Mouse (Mus musculus) MEL (cell line): ENCODE measurements around the gene Fbxl16. TPM values are rescaled to one million over a fixed set of nuclear protein-coding genes. Genes with fewer than 3 reads are reported as not detected.
A peak's percentile ranks its signal among the peaks of the same experiment; 100 is the strongest.

ENCODE experiments used
- DNase-seq: peaks from one replicate; pipeline ENCODE4 v3.0.0; 2011; ENCODE audit warnings: low read depth, low spot score
- H3K27ac ChIP-seq: 2 replicates; pipeline ENCODE4 v1.5.1; 2012; ENCODE audit warnings: low read depth, mild to moderate bottlenecking, control low read depth, low read length, moderate library complexity; ENCODE audit not compliant: control insufficient read depth
- H3K27me3 ChIP-seq, 2 experiments: fragments of 150-350 bp in 1 of 2; sonication (generic) in 1 of 2; 2 replicates each; pipeline ENCODE4 v1.6.1; 2012; ENCODE audit warnings: low read length in 2 of 2, mild to moderate bottlenecking in 2 of 2, improper control_type of control experiment in 1 of 2, moderate library complexity in 1 of 2; ENCODE audit not compliant: insufficient read depth in 2 of 2, control insufficient read depth in 1 of 2
- H3K36me3 ChIP-seq, 2 experiments: 2 replicates each; pipeline ENCODE4 v1.6.1; 2012 to 2014; ENCODE audit warnings: low read length in 2 of 2, improper control_type of control experiment in 1 of 2, inconsistent platforms in 1 of 2, mild to moderate bottlenecking in 1 of 2; ENCODE audit not compliant: insufficient read depth in 2 of 2, control insufficient read depth in 1 of 2
- H3K4me1 ChIP-seq, 2 experiments: fragments of 150-350 bp in 1 of 2; sonication (generic) in 1 of 2; 2 replicates each; pipeline ENCODE4 v1.6.1; 2012; ENCODE audit warnings: low read length in 2 of 2, improper control_type of control experiment in 1 of 2, mild to moderate bottlenecking in 1 of 2; ENCODE audit not compliant: insufficient read depth in 2 of 2, control insufficient read depth in 1 of 2
- H3K4me3 ChIP-seq, 2 experiments: fragments of 150-350 bp in 1 of 2; sonication (generic) in 1 of 2; 2 replicates each; pipeline ENCODE4 v1.5.1; 2012; ENCODE audit warnings: low read depth in 2 of 2, low read length in 2 of 2, mild to moderate bottlenecking in 2 of 2, moderate library complexity in 2 of 2, control low read depth in 1 of 2, improper control_type of control experiment in 1 of 2; ENCODE audit not compliant: control insufficient read depth in 1 of 2, insufficient read depth in 1 of 2
- H3K79me2 ChIP-seq: 2 replicates; pipeline ENCODE4 v1.6.1; 2012; ENCODE audit warnings: mild to moderate bottlenecking, low read length, moderate library complexity; ENCODE audit not compliant: control insufficient read depth, poor library complexity, insufficient read depth
- H3K9ac ChIP-seq: 2 replicates; pipeline ENCODE4 v1.6.1; 2012; ENCODE audit warnings: low read depth, mild to moderate bottlenecking, control low read depth, low read length, moderate library complexity; ENCODE audit not compliant: control insufficient read depth, poor library complexity, severe bottlenecking
- H3K9me3 ChIP-seq: fragments of 150-350 bp; sonication (generic); replicated peaks from 2 replicates; pipeline ENCODE4 v1.6.1; 2012; ENCODE audit warnings: mild to moderate bottlenecking, low read length, improper control_type of control experiment, moderate library complexity; ENCODE audit not compliant: insufficient read depth
- CHD1 ChIP-seq: IDR thresholded peaks from 2 replicates; pipeline ENCODE4 v1.6.1; 2012; ENCODE audit warnings: low read depth, mild to moderate bottlenecking, inconsistent platforms, low read length, improper control_type of control experiment
- CTCF ChIP-seq, 3 experiments: IDR thresholded peaks in 2 of 3; conservative IDR thresholded peaks in 1 of 3; 2 replicates each; pipeline ENCODE4 v1.5.1; 2011 to 2012; ENCODE audit warnings: low read length in 3 of 3, low read depth in 2 of 3, mild to moderate bottlenecking in 2 of 3, improper control_type of control experiment in 1 of 3, inconsistent platforms in 1 of 3, mixed read lengths in 1 of 3, moderate library complexity in 1 of 3; ENCODE audit not compliant: control insufficient read depth in 1 of 3, insufficient read depth in 1 of 3, poor library complexity in 1 of 3, severe bottlenecking in 1 of 3
- ELF1 ChIP-seq: IDR thresholded peaks from 2 replicates; pipeline ENCODE4 v1.6.1; 2014; ENCODE audit warnings: low read depth, mild to moderate bottlenecking, inconsistent platforms, low read length, improper control_type of control experiment, moderate library complexity
- GABPA ChIP-seq: IDR thresholded peaks from 2 replicates; pipeline ENCODE4 v1.6.1; 2012; ENCODE audit warnings: low read depth, mild to moderate bottlenecking, inconsistent platforms, low read length, improper control_type of control experiment, moderate library complexity
- GATA1 ChIP-seq: IDR thresholded peaks from 2 replicates; pipeline ENCODE4 v1.6.1; 2011; ENCODE audit warnings: low read depth, low read length, improper control_type of control experiment
- HCFC1 ChIP-seq: IDR thresholded peaks from 2 replicates; pipeline ENCODE4 v1.6.1; 2012; ENCODE audit warnings: low read depth, mild to moderate bottlenecking, inconsistent platforms, low read length, improper control_type of control experiment, moderate library complexity
- JUND ChIP-seq: IDR thresholded peaks from 2 replicates; pipeline ENCODE4 v1.6.1; 2011; ENCODE audit warnings: low read depth, mild to moderate bottlenecking, improper control_type of control experiment, low read length
- KAT2A ChIP-seq: conservative IDR thresholded peaks from 2 replicates; pipeline ENCODE4 v1.6.1; 2012; ENCODE audit warnings: low read depth, low read length, improper control_type of control experiment, inconsistent platforms
- MEF2A ChIP-seq: IDR thresholded peaks from 2 replicates; pipeline ENCODE4 v1.6.1; 2014; ENCODE audit warnings: low read depth, mild to moderate bottlenecking, inconsistent platforms, low read length, improper control_type of control experiment; ENCODE audit not compliant: poor library complexity, insufficient replicate concordance, severe bottlenecking; ENCODE audit errors: extremely low read depth
- MYB ChIP-seq: IDR thresholded peaks from 2 replicates; pipeline ENCODE4 v1.6.1; 2011; ENCODE audit warnings: mild to moderate bottlenecking, low read depth, low read length, improper control_type of control experiment
- NELFE ChIP-seq: IDR thresholded peaks from 2 replicates; pipeline ENCODE4 v1.6.1; 2011; ENCODE audit warnings: low read depth, low read length, improper control_type of control experiment
- POLR2AphosphoS2 ChIP-seq: IDR thresholded peaks from 2 replicates; pipeline ENCODE4 v1.6.1; 2011; ENCODE audit warnings: low read length, improper control_type of control experiment
- RAD21 ChIP-seq: IDR thresholded peaks from 2 replicates; pipeline ENCODE4 v1.6.1; 2011; ENCODE audit warnings: mild to moderate bottlenecking, low read depth, low read length, improper control_type of control experiment
- TAL1 ChIP-seq: IDR thresholded peaks from 2 replicates; pipeline ENCODE4 v1.6.1; 2012; ENCODE audit warnings: mild to moderate bottlenecking, inconsistent platforms, low read length, moderate library complexity, mixed read lengths
- TCF12 ChIP-seq: IDR thresholded peaks from 2 replicates; pipeline ENCODE4 v1.6.1; 2014; ENCODE audit warnings: low read depth, mild to moderate bottlenecking, inconsistent platforms, low read length, improper control_type of control experiment, moderate library complexity
- USF2 ChIP-seq, 2 experiments: IDR thresholded peaks; 2 replicates each; pipeline ENCODE4 v1.6.1; 2011 to 2012; ENCODE audit warnings: improper control_type of control experiment in 2 of 2, low read length in 2 of 2, borderline replicate concordance in 1 of 2, inconsistent platforms in 1 of 2, low read depth in 1 of 2, mild to moderate bottlenecking in 1 of 2; ENCODE audit not compliant: insufficient read depth in 1 of 2
- ZC3H11A ChIP-seq: IDR thresholded peaks from 2 replicates; pipeline ENCODE4 v1.6.1; 2012; ENCODE audit warnings: low read depth, mild to moderate bottlenecking, inconsistent platforms, low read length, improper control_type of control experiment
- ZKSCAN1 ChIP-seq: IDR thresholded peaks from 2 replicates; pipeline ENCODE4 v1.6.1; 2012; ENCODE audit warnings: low read depth, mild to moderate bottlenecking, inconsistent platforms, low read length, improper control_type of control experiment, moderate library complexity
- ZMIZ1 ChIP-seq: IDR thresholded peaks from 2 replicates; pipeline ENCODE4 v1.6.1; 2012; ENCODE audit warnings: low read depth, mild to moderate bottlenecking, inconsistent platforms, low read length, improper control_type of control experiment, moderate library complexity
- ZNF384 ChIP-seq: IDR thresholded peaks from 2 replicates; pipeline ENCODE4 v1.6.1; 2012; ENCODE audit warnings: low read depth, mild to moderate bottlenecking, inconsistent platforms, low read length, improper control_type of control experiment
- polyA plus RNA-seq, 2 experiments: library from polyadenylated mRNA; stranded (reverse) in 1 of 2; unstranded in 1 of 2; fragments of >175 nt in 1 of 2; fragments of >200 nt in 1 of 2; gene quantifications; 2 replicates each; pipeline versions ENCODE4 v1.2.1 to v1.2.4; 2012; ENCODE audit warnings: low replicate concordance in 2 of 2, low read depth in 1 of 2; ENCODE audit not compliant: insufficient read length in 2 of 2, insufficient read depth in 1 of 2, missing spikeins in 1 of 2
- total RNA-seq: library from RNA; depleted of rRNA; stranded (reverse); fragments of 300-350 nt; gene quantifications from 2 replicates; pipeline ENCODE4 v1.2.3, GENCODE M21; 2012

The Fbxl16 gene
- total and polyA plus RNA-seq, 3 experiments: 0.11 TPM; not detected in 2

DNA sequence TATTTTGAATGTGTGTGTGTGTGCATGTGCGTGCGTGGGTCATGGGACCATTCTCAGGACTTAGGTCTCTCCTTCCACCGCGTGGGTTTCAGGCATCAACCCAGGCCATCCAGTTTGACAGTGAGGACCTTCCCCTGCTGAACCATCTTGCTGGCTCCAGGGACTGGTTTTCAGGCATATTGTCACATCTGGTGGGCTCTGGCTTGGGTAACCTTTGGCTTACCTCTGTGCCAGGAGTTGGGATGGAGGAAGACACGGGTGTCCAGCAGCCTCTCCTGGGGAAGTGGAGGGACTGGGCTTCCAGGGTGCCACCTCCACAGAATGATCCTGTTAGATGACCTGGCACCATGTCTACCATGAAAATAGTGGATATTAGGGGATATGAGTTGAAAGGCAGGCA lies 30.9 kb upstream of the Fbxl16 start:
- Histone ChIP-seq H3K4me1 (peaks cover 0 to 10% of the 10 kb centered on the region in 2 experiments; a peak in 3 of 4 replicates), H3K27me3 (no peaks in the 10 kb centered on the region), H3K4me3 (no peak overlapping the region), H3K36me3 (peaks cover 0 to 2% of the 10 kb centered on the region in 2 experiments; a peak in 2 of 4 replicates), H3K79me2 (peaks cover 8% of the 10 kb centered on the region), H3K27ac (no peak overlapping the region), H3K9me3 (no peaks in the 10 kb centered on the region), H3K9ac (no peak overlapping the region)
- TF ChIP-seq TCF12: no peak
- no peak for TF ChIP-seq USF2 (IDR thresholded peaks at IDR 0.05; ENCODE audit: borderline replicate concordance in 1 of 2, insufficient read depth in 1 of 2, low read depth in 1 of 2, low read length in 2 of 2)
- no peak for TF ChIP-seq ZNF384
- TF ChIP-seq KAT2A: no peak
- TF ChIP-seq POLR2AphosphoS2: no peak
- DNase-seq: no peak

DNA sequence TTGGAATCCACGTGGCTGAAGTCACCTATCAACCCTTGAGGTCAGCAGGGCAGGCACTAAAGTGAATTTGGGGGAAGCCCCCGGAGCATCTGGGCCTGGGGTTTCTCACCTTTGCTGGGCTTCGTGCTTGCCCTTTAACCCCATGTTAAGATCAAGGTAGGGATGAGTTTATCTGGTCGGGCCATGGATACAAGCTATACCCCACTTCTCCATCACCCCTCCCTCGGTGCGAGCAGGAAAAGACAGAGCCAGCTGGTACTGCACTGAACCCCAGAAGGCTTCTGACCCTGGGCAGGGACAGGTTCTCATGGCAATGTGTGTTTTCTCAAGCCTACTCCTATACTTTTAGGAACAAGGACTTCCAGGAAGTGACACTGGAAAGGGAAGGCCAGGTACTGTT lies 27.5 kb upstream of the Fbxl16 start:
- DNase-seq: no peak
- H3K79me2 ChIP-seq: no peaks in the 10 kb centered on the region
- no peaks in the 10 kb centered on the region for H3K9me3 ChIP-seq
- H3K36me3 ChIP-seq: peaks cover 0 to 2% of the 10 kb centered on the region in 2 experiments; a peak in 2 of 4 replicates
- TF ChIP-seq ELF1: 0 out of 2 replicates have a peak, but pooled peaks have one; percentile 4
- no peak for TF ChIP-seq POLR2AphosphoS2
- TF ChIP-seq GATA1: no peak
- TF ChIP-seq CHD1: no peak
- TF ChIP-seq ZKSCAN1: no peak
- H3K9ac ChIP-seq: no peak overlapping the region
- no peaks in the 10 kb centered on the region for H3K4me1 ChIP-seq
- H3K27ac ChIP-seq: no peak overlapping the region
- H3K4me3 ChIP-seq: no peak overlapping the region
- H3K27me3 ChIP-seq: no peaks in the 10 kb centered on the region

DNA sequence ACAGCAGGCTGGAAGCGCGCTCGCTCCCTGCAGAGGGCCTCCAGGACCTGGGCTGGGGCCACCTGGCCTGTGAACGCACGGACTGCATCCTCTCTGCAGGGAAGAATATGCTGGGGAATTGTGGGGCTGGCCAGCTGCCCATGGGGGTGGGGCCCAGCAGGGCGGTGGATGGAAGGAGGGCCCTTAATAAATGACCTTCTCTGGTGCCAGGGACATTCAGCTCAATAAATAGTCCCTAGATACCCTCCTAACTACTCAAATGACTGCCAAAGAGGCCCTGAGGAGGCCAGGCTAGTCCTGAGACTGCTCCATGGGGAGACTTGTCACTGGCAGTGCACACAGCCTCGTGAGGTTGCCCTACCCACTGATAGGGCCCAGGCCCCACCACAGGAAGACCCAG lies 25.8 kb upstream of the Fbxl16 start:
- TF ChIP-seq KAT2A (no peak), JUND (no peak), ZC3H11A (no peak), CHD1 (no peak), CTCF (IDR thresholded peaks at IDR 0.05 in 2 of 3, conservative IDR thresholded peaks at IDR 0.05 in 1 of 3; ENCODE audit: control insufficient read depth in 1 of 3, insufficient read depth in 1 of 3, low read depth in 2 of 3, low read length in 3 of 3, poor library complexity in 1 of 3, severe bottlenecking in 1 of 3) (no peak), GABPA (no peak), HCFC1 (no peak), ZKSCAN1 (no peak), MEF2A (no peak), ZMIZ1 (no peak), POLR2AphosphoS2 (no peak), TCF12 (no peak), ZNF384 (no peak), TAL1 (no peak), NELFE (no peak), RAD21 (no peak), MYB (no peak)
- Histone ChIP-seq H3K36me3 (peaks cover 0 to 2% of the 10 kb centered on the region in 2 experiments; a peak in 2 of 4 replicates), H3K79me2 (no peaks in the 10 kb centered on the region)

More for the DNA sequence above, 25.8 kb upstream of the Fbxl16 start:
- H3K27me3 ChIP-seq: no peaks in the 10 kb centered on the region
- H3K9ac ChIP-seq: no peak overlapping the region
- H3K4me3 ChIP-seq: no peak overlapping the region
- H3K9me3 ChIP-seq: no peaks in the 10 kb centered on the region
- H3K4me1 ChIP-seq: no peaks in the 10 kb centered on the region
- no peak overlapping the region for H3K27ac ChIP-seq
- DNase-seq: no peak
